Mouse (Mus musculus) limb, embryonic 12.5 days (tissue): ENCODE measurements around the gene Uqcc3. TPM values are rescaled to one million over a fixed set of nuclear protein-coding genes. Genes with fewer than 3 reads are reported as not detected.
"Not testable (repeated sequence)": the region's sequence is repeated elsewhere in the genome, so short reads cannot be mapped to it uniquely, and the experiment has no call there.

Experiments
- ATAC-seq: fragments of 200-750 bp; cut with Nextera tagmentation; 2 replicates; pipeline ENCODE4 v1.8.0; 2017; ENCODE audit warnings: low read depth, moderate TSS enrichment; ENCODE audit not compliant: insufficient number of reproducible peaks, insufficient read depth, low FRiP score, low TSS enrichment
- H3K27ac ChIP-seq: fragments of 300-500 bp; sonication (generic); 2 replicates; pipeline ENCODE4 v1.5.1; 2016; ENCODE audit warnings: mild to moderate bottlenecking, moderate library complexity
- H3K27me3 ChIP-seq: fragments of 300-500 bp; sonication (generic); 2 replicates; pipeline ENCODE4 v1.6.1; 2016; ENCODE audit warnings: mild to moderate bottlenecking, moderate library complexity
- H3K36me3 ChIP-seq: fragments of 300-500 bp; sonication (generic); 2 replicates; pipeline ENCODE4 v1.6.1; 2016; ENCODE audit warnings: mild to moderate bottlenecking, moderate library complexity
- H3K4me1 ChIP-seq: fragments of 300-500 bp; sonication (generic); replicated peaks from 2 replicates; pipeline ENCODE4 v1.6.1; 2016
- H3K4me2 ChIP-seq: fragments of 300-500 bp; sonication (generic); 2 replicates; pipeline ENCODE4 v1.6.1; 2016; ENCODE audit warnings: mild to moderate bottlenecking, moderate library complexity
- H3K4me3 ChIP-seq: fragments of 300-500 bp; sonication (generic); replicated peaks from 2 replicates; pipeline ENCODE4 v1.5.1; 2016; ENCODE audit warnings: mild to moderate bottlenecking
- H3K9ac ChIP-seq: fragments of 300-500 bp; sonication (generic); replicated peaks from 2 replicates; pipeline ENCODE4 v1.6.1; 2016; ENCODE audit warnings: mild to moderate bottlenecking, moderate library complexity
- H3K9me3 ChIP-seq: fragments of 300-500 bp; sonication (generic); 2 replicates; pipeline ENCODE4 v1.6.1; 2016; ENCODE audit warnings: mild to moderate bottlenecking, moderate library complexity
- WGBS: fragments of 180-500 bp; shearing (Covaris S2); methylation state at CpG from one replicate; pipeline ENCODE4 v1.1.7; 2016; 5-methylcytosine and 5-hydroxymethylcytosine counted together
- polyA plus RNA-seq: library from polyadenylated mRNA; unstranded; fragments of >200 nt; fragmentation: Nextera tagmentation; extraction: Ambion mirVana; gene quantifications from 2 replicates; pipeline ENCODE4 v1.2.1, GENCODE M21; 2016

Gene Uqcc3
- polyA plus RNA-seq, 1 experiment from 2014 or later, result 66.0 TPM

DNA sequence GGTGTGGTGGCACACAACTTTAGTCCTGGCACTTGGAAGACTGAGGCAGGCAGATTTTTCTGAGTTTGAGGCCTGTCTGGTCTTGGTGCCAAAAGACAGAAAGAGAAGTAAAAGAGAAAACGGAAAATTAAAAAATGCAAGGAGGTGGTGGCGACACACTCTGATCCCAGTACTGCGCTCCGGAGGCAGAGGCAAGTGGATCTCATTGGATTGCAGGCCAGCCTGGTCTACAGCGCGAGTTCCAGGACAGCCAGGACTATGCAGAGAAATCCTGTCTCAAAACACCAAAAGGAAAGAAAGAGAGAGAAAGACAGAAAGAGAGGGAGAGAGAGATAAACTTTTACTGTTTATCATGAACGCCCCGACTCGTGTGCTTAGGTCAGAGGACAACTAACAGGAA is 9.9 kb downstream of the Uqcc3 start:
- peaks cover 34% of the 10 kb centered on the region for H3K36me3 ChIP-seq
- H3K4me2 ChIP-seq, result peak overlapping the region; percentile 91
- peaks cover 8% of the 10 kb centered on the region for H3K4me1 ChIP-seq
- ATAC-seq, result 0 out of 2 replicates have a peak, but pooled peaks have one; percentile 24
- peak overlapping the region; percentile 90 for H3K9ac ChIP-seq
- 61% methylated on average over 9 of the region's 9 CpGs for WGBS
- no peaks in the 10 kb centered on the region for H3K27me3 ChIP-seq
- peak overlapping the region; percentile 98 for H3K4me3 ChIP-seq
- no peaks in the 10 kb centered on the region for H3K9me3 ChIP-seq
- H3K27ac ChIP-seq, result peak overlapping the region; percentile 8; the same call in 1 of the 2 replicates

DNA sequence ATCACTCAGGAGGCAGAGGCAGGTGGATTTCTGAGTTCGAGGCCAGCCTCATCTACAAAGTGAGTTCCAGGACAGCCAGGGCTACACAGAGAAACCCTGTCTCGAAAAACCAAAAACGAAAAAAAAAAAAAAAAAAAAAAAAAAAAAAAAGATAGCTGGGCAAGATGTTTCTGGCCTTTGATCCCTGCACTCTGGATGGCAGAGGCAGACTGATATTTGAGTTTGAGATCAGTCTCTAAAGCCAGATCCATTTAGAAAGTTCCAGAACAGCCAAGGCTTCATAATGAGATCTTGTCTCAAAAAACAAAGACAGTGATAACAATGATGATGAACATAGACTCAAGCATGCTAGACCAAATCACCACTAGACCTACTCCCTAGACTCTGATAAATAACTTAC is 10.3 kb downstream of the Uqcc3 start:
- Histone ChIP-seq H3K4me2 (peak overlapping the region; percentile 91), H3K4me3 (peak overlapping the region; percentile 98; the same call in 1 of the 2 replicates), H3K36me3 (peaks cover 29% of the 10 kb centered on the region)
- not testable (repeated sequence) for H3K27me3 ChIP-seq, H3K27ac ChIP-seq, H3K9ac ChIP-seq, H3K4me1 ChIP-seq, ATAC-seq, H3K9me3 ChIP-seq
- 77% methylated on average over 3 of the region's 3 CpGs for WGBS

DNA sequence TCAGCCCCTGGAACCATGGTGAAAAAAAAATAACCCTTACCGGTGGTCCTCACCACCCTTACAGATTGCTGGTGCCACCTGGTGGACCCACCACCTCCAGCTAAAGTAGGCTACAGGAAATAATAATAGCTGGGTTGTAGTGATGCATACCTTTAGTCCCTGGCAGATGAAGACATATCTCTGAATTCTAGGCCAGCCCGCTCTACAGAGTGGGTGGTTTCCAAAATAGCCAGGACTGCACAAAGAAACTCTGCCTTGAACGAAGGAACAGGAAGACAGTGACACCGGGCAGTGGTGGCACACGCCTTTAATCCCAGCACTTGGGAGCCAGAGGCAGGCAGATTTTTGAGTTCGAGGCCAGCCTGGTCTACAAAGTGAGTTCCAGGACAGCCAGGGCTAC is 16.5 kb downstream of the Uqcc3 start:
- ATAC-seq, result no peak
- H3K36me3 ChIP-seq, result no peaks in the 10 kb centered on the region

GRCm38 (mm10) chr19:8859018-8859417 is 21.7 kb downstream of the Uqcc3 start:
- ATAC-seq, result no peak
- Histone ChIP-seq H3K9ac (no peak overlapping the region), H3K4me2 (no peak overlapping the region), H3K9me3 (no peaks in the 10 kb centered on the region), H3K27ac (no peak overlapping the region), H3K4me1 (no peaks in the 10 kb centered on the region), H3K27me3 (no peaks in the 10 kb centered on the region), H3K4me3 (no peak overlapping the region), H3K36me3 (no peaks in the 10 kb centered on the region)
- 23% methylated on average over 1 of the region's 1 CpGs for WGBS

More for the DNA sequence above, 16.5 kb downstream of the Uqcc3 start:
- no peaks in the 10 kb centered on the region for H3K4me1 ChIP-seq
- no peak overlapping the region for H3K4me2 ChIP-seq
- no peak overlapping the region for H3K27ac ChIP-seq
- H3K27me3 ChIP-seq, result no peaks in the 10 kb centered on the region
- H3K9ac ChIP-seq, result no peak overlapping the region
- no peak overlapping the region for H3K4me3 ChIP-seq
- 82% methylated on average over 6 of the region's 6 CpGs for WGBS
- no peaks in the 10 kb centered on the region for H3K9me3 ChIP-seq

GRCm38 (mm10) chr19:8857689-8858088 is 23.0 kb downstream of the Uqcc3 start:
- Histone ChIP-seq H3K27me3 (no peaks in the 10 kb centered on the region), H3K27ac (no peak overlapping the region), H3K36me3 (no peaks in the 10 kb centered on the region), H3K4me2 (no peak overlapping the region), H3K9ac (no peak overlapping the region), H3K4me3 (no peak overlapping the region), H3K9me3 (no peaks in the 10 kb centered on the region), H3K4me1 (no peaks in the 10 kb centered on the region)
- no peak for ATAC-seq
- 44% methylated on average over 4 of the region's 4 CpGs for WGBS

GRCm38 (mm10) chr19:8853117-8853516 is 27.6 kb downstream of the Uqcc3 start:
- H3K4me3 ChIP-seq, result no peak overlapping the region
- H3K9ac ChIP-seq, result no peak overlapping the region
- H3K9me3 ChIP-seq, result no peaks in the 10 kb centered on the region
- peaks cover 14% of the 10 kb centered on the region for H3K4me1 ChIP-seq
- no peak for ATAC-seq
- 81% methylated on average over 3 of the region's 3 CpGs for WGBS
- H3K4me2 ChIP-seq, result no peak overlapping the region
- H3K27ac ChIP-seq, result no peak overlapping the region
- no peaks in the 10 kb centered on the region for H3K27me3 ChIP-seq
- peaks cover 8% of the 10 kb centered on the region; the same call in 1 of the 2 replicates for H3K36me3 ChIP-seq

- H3K4me2 ChIP-seq, result no peak overlapping the region
- 0 out of 2 replicates have a peak overlapping the region, but pooled peaks have one; percentile 8 for H3K9ac ChIP-seq
- H3K9me3 ChIP-seq, result no peaks in the 10 kb centered on the region
- peaks cover 14% of the 10 kb centered on the region for H3K4me1 ChIP-seq
- no peak for ATAC-seq
- peaks cover 15% of the 10 kb centered on the region for H3K36me3 ChIP-seq
- 49% methylated on average over 10 of the region's 10 CpGs for WGBS
- H3K27me3 ChIP-seq, result no peaks in the 10 kb centered on the region
- no peak overlapping the region for H3K4me3 ChIP-seq
- no peak overlapping the region for H3K27ac ChIP-seq
These were observed 28.3 kb downstream of the Uqcc3 start for GRCm38 (mm10) chr19:8852236-8852928.

- ATAC-seq, result no peak
- Histone ChIP-seq H3K4me1 (peaks cover 14% of the 10 kb centered on the region), H3K4me2 (no peak overlapping the region), H3K9ac (0 out of 2 replicates have a peak overlapping the region, but pooled peaks have one; percentile 8), H3K36me3 (peaks cover 22% of the 10 kb centered on the region), H3K4me3 (no peak overlapping the region), H3K27ac (no peak overlapping the region), H3K27me3 (no peaks in the 10 kb centered on the region), H3K9me3 (no peaks in the 10 kb centered on the region)
- WGBS, result 58% methylated on average over 7 of the region's 7 CpGs
These were observed 29.1 kb downstream of the Uqcc3 start for GRCm38 (mm10) chr19:8851639-8852038.

DNA sequence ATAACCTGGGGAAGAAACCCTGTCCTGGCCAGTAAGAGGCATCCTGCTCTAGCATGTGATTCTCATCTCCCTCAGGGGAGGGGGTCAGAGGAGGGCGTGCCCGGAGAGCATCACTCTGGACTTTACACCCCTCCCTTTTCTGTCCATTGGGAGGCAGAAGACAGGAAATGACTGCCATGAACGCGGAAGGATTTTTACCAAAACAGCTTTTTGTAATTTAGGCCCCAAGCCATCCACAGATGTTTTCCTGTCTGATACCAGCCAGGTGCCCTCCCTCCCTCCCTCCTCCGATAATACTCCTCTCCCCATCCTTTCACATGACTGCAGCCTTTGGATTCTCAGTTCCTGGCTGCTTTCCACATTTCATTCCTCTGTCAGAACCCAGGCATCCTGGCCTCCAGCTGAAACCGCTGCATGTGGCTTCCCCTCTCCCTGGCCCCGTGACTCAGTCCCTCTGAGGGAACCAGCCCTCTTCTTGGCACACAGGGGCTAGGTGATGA is 30.3 kb downstream of the Uqcc3 start, which contains the start of gene Lrrn4cl:
TSS of gene Lrrn4cl (plus strand) at position 367 of the 500 bp plus-strand sequence.
- 0 out of 2 replicates have a peak within 1 kb of the TSS, but pooled peaks have one; percentile 18 for H3K9ac ChIP-seq
- ATAC-seq, result no peak
- H3K4me3 ChIP-seq, result no peak within 1 kb of the TSS
- H3K27me3 ChIP-seq, result no peaks in the 10 kb centered on the region
- H3K27ac ChIP-seq, result peak within 1 kb of the TSS; percentile 29; the same call in 1 of the 2 replicates
- 21% methylated on average over 7 of the region's 7 CpGs for WGBS
- H3K36me3 ChIP-seq, result peaks cover 32% of the 10 kb centered on the region
- no peak within 1 kb of the TSS for H3K4me2 ChIP-seq
- H3K4me1 ChIP-seq, result peaks cover 14% of the 10 kb centered on the region
- H3K9me3 ChIP-seq, result no peaks in the 10 kb centered on the region

DNA sequence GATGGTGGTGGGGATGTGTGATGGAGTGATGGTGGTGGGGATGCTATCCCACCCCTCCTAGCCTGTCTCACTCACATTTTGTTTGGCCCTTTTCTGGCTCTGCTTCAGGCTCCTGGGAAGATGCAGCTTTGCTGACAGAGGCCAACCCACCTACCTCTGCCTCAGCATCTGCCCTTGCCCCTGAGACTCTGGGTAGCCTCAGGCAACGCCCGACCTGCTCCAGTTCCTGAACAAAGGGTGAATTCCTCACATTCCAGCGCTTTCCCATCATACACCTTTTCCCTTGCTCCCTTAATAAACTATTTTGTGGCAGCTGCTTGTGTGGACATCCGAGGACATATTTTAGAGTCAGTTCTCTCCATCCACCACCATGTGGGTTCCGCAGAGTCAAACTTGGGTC is 32.4 kb downstream of the Uqcc3 start:
- no peak overlapping the region for H3K27ac ChIP-seq
- H3K36me3 ChIP-seq, result peaks cover 36% of the 10 kb centered on the region
- H3K4me2 ChIP-seq, result no peak overlapping the region
- H3K9me3 ChIP-seq, result no peaks in the 10 kb centered on the region
- H3K9ac ChIP-seq, result no peak overlapping the region
- no peak overlapping the region for H3K4me3 ChIP-seq
- ATAC-seq, result no peak
- no peaks in the 10 kb centered on the region for H3K27me3 ChIP-seq
- peaks cover 14% of the 10 kb centered on the region for H3K4me1 ChIP-seq
- 79% methylated on average over 5 of the region's 5 CpGs for WGBS

DNA sequence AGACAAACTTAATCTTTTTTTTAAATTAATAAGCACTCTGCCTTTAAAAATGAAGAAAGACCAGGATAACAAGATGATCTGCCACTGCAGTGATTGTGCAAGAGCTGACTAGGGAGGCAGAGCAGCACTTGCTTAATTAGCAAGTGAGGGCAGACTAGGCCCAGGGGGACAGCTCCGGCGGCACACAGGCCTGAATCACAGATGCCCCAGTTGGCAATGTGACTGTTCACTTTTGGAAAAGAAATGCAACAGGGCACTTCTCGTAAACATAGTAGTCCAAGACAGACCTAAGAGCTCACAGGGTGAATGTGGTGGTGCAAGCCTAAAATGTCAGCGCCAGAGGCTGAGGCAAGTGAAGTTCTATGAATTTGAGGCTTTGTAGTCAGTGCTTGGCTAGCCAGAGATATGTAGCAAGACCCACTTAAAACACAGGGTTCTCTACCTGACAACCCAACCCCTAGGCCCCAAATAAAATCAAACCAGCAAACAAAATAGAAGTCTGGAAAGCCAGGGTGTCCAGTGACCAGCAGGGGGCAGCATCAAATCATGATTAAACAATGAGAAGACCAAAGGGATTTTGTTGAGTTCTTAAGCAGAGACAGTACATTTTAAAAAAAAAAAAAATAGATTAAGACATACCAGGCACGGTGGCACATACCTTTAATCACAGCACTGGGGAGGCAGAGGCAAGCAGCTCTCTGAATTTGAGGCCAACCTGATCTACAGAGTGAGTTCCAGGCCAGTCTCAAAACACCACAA is 36.2 kb downstream of the Uqcc3 start:
- Histone ChIP-seq H3K27me3 (no peaks in the 10 kb centered on the region), H3K9me3 (no peaks in the 10 kb centered on the region), H3K27ac (0 out of 2 replicates have a peak overlapping the region, but pooled peaks have one; percentile 35), H3K4me3 (no peak overlapping the region), H3K4me1 (peaks cover 17% of the 10 kb centered on the region), H3K36me3 (peaks cover 53% of the 10 kb centered on the region), H3K9ac (no peak overlapping the region), H3K4me2 (no peak overlapping the region)
- ATAC-seq, result no peak
- WGBS, result 67% methylated on average over 5 of the region's 5 CpGs
